ENCODE assay signal across 20 mouse cellular contexts in genomic region chr4:47177101-47177500, GRCm38 (mm10). TPM values are rescaled to one million over a fixed set of nuclear protein-coding genes. Genes with fewer than 3 reads are reported as not detected.
DNase-seq lines count a peak whose midpoint lies in the region; ATAC-seq lines count a peak whose summit lies in the region.
"Had no signal": no experiment of that assay in that cellular context is flagged by ENCODE, and none has a peak within 500 bp of the region (broad histone marks: within the 10 kb centered on the region; RNA-seq: fewer than 3 reads in every experiment).

No protein-coding gene starts in this region.

- peaks cover 8% of the 10 kb centered on the region; the same call in 1 of the 2 replicates for H3K4me1 ChIP-seq in forebrain, embryonic 10.5 days
- no peaks in the 10 kb centered on the region for H3K4me1 ChIP-seq in forebrain, embryonic 12.5 days
- H3K4me1 ChIP-seq: hindbrain, embryonic 15.5 days had no signal

- 85% methylated on average over 8 of the region's 8 CpGs for WGBS in forebrain, embryonic 10.5 days
- 86% methylated on average over 8 of the region's 8 CpGs for WGBS in forebrain, embryonic 12.5 days

- H3K36me3 ChIP-seq in forebrain, embryonic 10.5 days (replicated peaks): no peaks in the 10 kb centered on the region
- H3K36me3 ChIP-seq in forebrain, embryonic 12.5 days (replicated peaks): no peaks in the 10 kb centered on the region
- H3K36me3 ChIP-seq: embryonic facial prominence, embryonic 15.5 days; heart, embryonic 12.5 days; hindbrain, embryonic 15.5 days had no signal

- no peak for DNase-seq in forebrain, embryonic 10.5 days (ENCODE audit: extremely low spot score, low spot score)
- DNase-seq in heart, postnatal 4 days: peak; percentile 24
- no peak for DNase-seq in heart, adult 9 months (ENCODE audit: low spot score in 2 of 2)
- peak; percentile 40 for DNase-seq in 3T3-L1 (ENCODE audit: low read depth, low spot score)
- DNase-seq in fibroblast of lung, adult 2 months (ENCODE audit: low read depth): peak; percentile 62
- DNase-seq in frontal cortex, postnatal 10 days (ENCODE audit: low spot score in 2 of 2): no peak
- DNase-seq: adrenal gland, adult 8-10 months; adrenal gland, postnatal 36 days; cerebellum, adult 11 months; cerebellum, adult 8-10 months; cerebellum, postnatal 14 days; embryo, embryonic 11 days; gastrocnemius, postnatal 10 days; kidney, adult 18-20 months had no signal

- H3K9me3 ChIP-seq in forebrain, embryonic 10.5 days: no peaks in the 10 kb centered on the region
- no peaks in the 10 kb centered on the region for H3K9me3 ChIP-seq in forebrain, embryonic 12.5 days
- H3K9me3 ChIP-seq: embryonic facial prominence, embryonic 15.5 days; heart, embryonic 12.5 days; hindbrain, embryonic 15.5 days had no signal

- no peak overlapping the region for H3K4me3 ChIP-seq in forebrain, embryonic 10.5 days
- no peak overlapping the region for H3K4me3 ChIP-seq in forebrain, embryonic 12.5 days (replicated peaks)
- H3K4me3 ChIP-seq: embryonic facial prominence, embryonic 15.5 days; heart, embryonic 12.5 days; hindbrain, embryonic 15.5 days had no signal

- no peaks in the 10 kb centered on the region for H3K27me3 ChIP-seq in forebrain, embryonic 10.5 days (ENCODE audit: poor library complexity, severe bottlenecking)
- H3K27me3 ChIP-seq in forebrain, embryonic 12.5 days: no peaks in the 10 kb centered on the region
- H3K27me3 ChIP-seq: embryonic facial prominence, embryonic 15.5 days; hindbrain, embryonic 15.5 days had no signal

- H3K9ac ChIP-seq in forebrain, embryonic 12.5 days: no peak overlapping the region
- H3K9ac ChIP-seq: embryonic facial prominence, embryonic 15.5 days; heart, embryonic 12.5 days; hindbrain, embryonic 15.5 days had no signal

- peak overlapping the region; percentile 31; the same call in 1 of the 2 replicates for H3K27ac ChIP-seq in forebrain, embryonic 10.5 days
- no peak overlapping the region for H3K27ac ChIP-seq in forebrain, embryonic 12.5 days
- H3K27ac ChIP-seq: embryonic facial prominence, embryonic 15.5 days; hindbrain, embryonic 15.5 days had no signal

- no peak for ATAC-seq in forebrain, embryonic 12.5 days (ENCODE audit: low FRiP score)
- ATAC-seq: forebrain, embryonic 14.5 days had no signal

- H3K4me2 ChIP-seq in forebrain, embryonic 12.5 days: no peak overlapping the region
- H3K4me2 ChIP-seq: embryonic facial prominence, embryonic 15.5 days; heart, embryonic 12.5 days; hindbrain, embryonic 15.5 days had no signal

RNA-seq across cellular contexts. Expression of gene Col15a1, which starts 30.9 kb away (rescaled TPM):
- polyA plus RNA-seq in forebrain, embryonic 10.5 days (2016; fragmentation: Nextera tagmentation; extraction: Ambion mirVana): 4.3 and 4.5 TPM in 2 replicates
- polyA plus RNA-seq in forebrain, embryonic 12.5 days (2016; fragmentation: Nextera tagmentation; extraction: Ambion mirVana): 4.5 and 5.2 TPM in 2 replicates
- total RNA-seq in heart, postnatal 4 days (2021): 100 to 1,000 TPM; 165 to 183 TPM
- total RNA-seq: common myeloid progenitor, adult 5-6 weeks had no signal

Comparison
In these comparisons a context has a peak if more than half of its experiments do, and no peak if none do; other contexts are left out.
1. DNase-seq: peak in heart, postnatal 4 days (single experiment), 3T3-L1 (single experiment) and fibroblast of lung, adult 2 months (single experiment); none in forebrain, embryonic 10.5 days (single experiment), heart, adult 9 months (0 of 2) and frontal cortex, postnatal 10 days (0 of 2).